Mouse (Mus musculus) liver, embryonic 12.5 days (tissue): ENCODE results near the gene Trarg1. TPM values are rescaled to one million over a fixed set of nuclear protein-coding genes. Genes with fewer than 3 reads are reported as not detected.

Experiments used
- ATAC-seq: fragments of 200-750 bp; cut with Nextera tagmentation; 2 replicates; pipeline ENCODE4 v1.8.0; 2017; ENCODE audit warnings: moderate number of reproducible peaks, mild to moderate bottlenecking, moderate library complexity
- H3K27ac ChIP-seq: fragments of 300-500 bp; sonication (generic); 2 replicates; pipeline ENCODE4 v1.5.1; 2016; ENCODE audit warnings: mild to moderate bottlenecking
- H3K27me3 ChIP-seq: fragments of 300-500 bp; sonication (generic); replicated peaks from 2 replicates; pipeline ENCODE4 v1.6.1; 2016; ENCODE audit warnings: mild to moderate bottlenecking, moderate library complexity
- H3K36me3 ChIP-seq: fragments of 300-500 bp; sonication (generic); 2 replicates; pipeline ENCODE4 v1.6.1; 2016; ENCODE audit warnings: mild to moderate bottlenecking, moderate library complexity
- H3K4me1 ChIP-seq: fragments of 300-500 bp; sonication (generic); 2 replicates; pipeline ENCODE4 v1.6.1; 2016
- H3K4me2 ChIP-seq: fragments of 300-500 bp; sonication (generic); 2 replicates; pipeline ENCODE4 v1.6.1; 2016; ENCODE audit warnings: mild to moderate bottlenecking, moderate library complexity
- H3K4me3 ChIP-seq: fragments of 300-500 bp; sonication (generic); 2 replicates; pipeline ENCODE4 v1.5.1; 2016; ENCODE audit warnings: mild to moderate bottlenecking, moderate library complexity
- H3K9ac ChIP-seq: fragments of 300-500 bp; sonication (generic); 2 replicates; pipeline ENCODE4 v1.6.1; 2016; ENCODE audit warnings: mild to moderate bottlenecking, moderate library complexity
- H3K9me3 ChIP-seq: fragments of 300-500 bp; sonication (generic); replicated peaks from 2 replicates; pipeline ENCODE4 v1.6.1; 2016; ENCODE audit warnings: mild to moderate bottlenecking, moderate library complexity
- WGBS: fragments of 180-500 bp; shearing (Covaris S2); methylation state at CpG from one replicate; pipeline ENCODE4 v1.1.7; 2016; ENCODE audit not compliant: insufficient replicate concordance; 5-methylcytosine and 5-hydroxymethylcytosine counted together
- polyA plus RNA-seq: library from polyadenylated mRNA; unstranded; fragments of >200 nt; fragmentation: Nextera tagmentation; extraction: Ambion mirVana; gene quantifications from 2 replicates; pipeline ENCODE4 v1.2.1, GENCODE M21; 2016

Trarg1 gene
- polyA plus RNA-seq, 1 experiment from 2014 or later: not detected

DNA sequence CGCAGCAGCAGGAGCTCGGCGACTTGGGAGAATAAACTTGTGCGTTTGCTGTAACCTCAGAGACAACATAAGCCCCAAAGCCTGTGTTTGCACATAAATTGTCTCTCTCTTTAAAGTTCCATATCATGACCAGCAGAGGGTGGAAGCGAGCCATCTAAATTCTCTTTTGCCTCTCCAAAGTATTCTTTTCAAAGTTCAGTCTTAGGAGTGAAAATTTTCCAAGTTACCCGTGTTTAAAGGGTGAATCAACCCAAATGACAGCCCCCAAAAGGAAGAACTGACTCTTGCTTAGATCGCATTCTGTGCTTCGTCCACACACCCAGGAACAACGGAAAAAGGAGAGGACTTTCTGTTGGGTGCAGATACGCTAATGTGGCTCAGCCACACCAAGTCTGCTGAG is 24.5 kb upstream of the Trarg1 start:
- no peak overlapping the region for H3K4me3 ChIP-seq
- peak overlapping the region; percentile 44 for H3K4me2 ChIP-seq
- no peaks in the 10 kb centered on the region for H3K9me3 ChIP-seq
- no peak overlapping the region for H3K27ac ChIP-seq
- peaks cover 11% of the 10 kb centered on the region; the same call in 1 of the 2 replicates for H3K27me3 ChIP-seq
- H3K36me3 ChIP-seq: no peaks in the 10 kb centered on the region
- 6% methylated on average over 10 of the region's 10 CpGs for WGBS
- no peak overlapping the region for H3K9ac ChIP-seq
- no peak for ATAC-seq
- no peaks in the 10 kb centered on the region for H3K4me1 ChIP-seq

DNA sequence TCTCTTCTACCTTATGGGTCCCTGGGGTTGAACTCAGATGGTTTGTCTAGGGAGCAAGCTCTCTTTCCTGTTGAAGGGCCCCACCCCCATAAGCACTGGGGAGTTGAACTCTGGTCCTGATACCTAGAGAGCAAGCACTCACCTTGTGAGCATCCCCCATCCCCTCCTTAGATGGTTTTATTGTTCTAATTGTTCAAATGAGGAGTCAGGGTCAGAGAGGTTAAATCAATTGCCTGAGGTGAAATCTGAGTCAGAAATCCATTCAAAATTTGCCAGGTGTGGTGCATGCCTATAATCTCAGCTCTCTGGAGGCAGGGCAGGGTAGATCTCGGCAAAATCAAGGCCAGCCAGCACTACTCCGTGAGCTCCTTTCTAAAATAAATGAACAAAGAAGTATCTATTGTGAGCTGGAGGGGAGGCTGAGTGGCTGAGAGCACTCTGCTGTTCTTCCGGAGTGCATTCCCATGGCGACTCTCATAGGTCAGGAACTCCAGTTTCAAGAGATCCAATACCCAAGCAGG is 22.1 kb upstream of the Trarg1 start:
- Histone ChIP-seq H3K9ac (no peak overlapping the region), H3K9me3 (no peaks in the 10 kb centered on the region), H3K27me3 (peaks cover 11% of the 10 kb centered on the region; the same call in 1 of the 2 replicates), H3K4me3 (no peak overlapping the region), H3K36me3 (no peaks in the 10 kb centered on the region), H3K4me2 (no peak overlapping the region), H3K27ac (no peak overlapping the region), H3K4me1 (no peaks in the 10 kb centered on the region)
- no peak for ATAC-seq
- 53% methylated on average over 4 of the region's 4 CpGs for WGBS

DNA sequence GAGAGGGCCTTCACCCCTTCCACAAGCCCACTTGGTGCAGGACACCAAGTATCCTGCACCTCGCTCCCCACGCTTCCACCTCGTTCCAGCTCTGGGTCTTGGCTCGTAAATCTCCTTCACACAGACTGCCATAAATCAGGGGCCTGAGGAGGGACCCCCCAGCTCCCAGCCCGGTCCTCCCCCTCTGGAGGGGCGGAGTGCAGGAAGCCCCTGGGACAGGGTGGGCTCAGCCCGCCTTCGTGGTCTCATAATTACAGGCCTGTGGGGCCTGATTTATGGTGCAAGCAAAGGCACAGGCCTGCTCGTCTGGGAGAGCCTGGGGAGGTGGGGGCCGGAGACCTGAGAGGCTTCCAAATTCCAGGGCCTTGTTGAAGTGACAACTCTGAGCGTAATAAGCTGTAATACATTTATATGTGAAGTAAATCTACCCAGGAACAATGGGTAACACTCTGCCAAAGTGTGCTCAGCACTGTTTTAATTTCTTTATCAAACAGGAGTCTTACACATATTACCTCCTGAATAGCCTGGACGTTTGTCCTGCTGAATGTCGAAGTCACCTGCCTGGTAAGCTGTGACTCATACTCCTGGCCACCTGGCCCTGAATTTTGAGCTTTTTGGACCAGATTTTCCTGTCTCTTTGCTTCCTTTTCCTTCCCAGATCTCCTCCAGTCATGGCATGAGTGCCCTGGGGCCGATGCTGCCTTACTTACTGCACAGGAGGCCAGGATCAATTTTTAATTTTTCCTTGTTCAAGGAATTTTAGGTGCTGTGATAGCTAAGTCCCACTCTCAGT is 20.3 kb upstream of the Trarg1 start:
- Histone ChIP-seq H3K4me2 (no peak overlapping the region), H3K36me3 (no peaks in the 10 kb centered on the region), H3K4me3 (no peak overlapping the region), H3K9ac (no peak overlapping the region), H3K27ac (no peak overlapping the region), H3K27me3 (peaks cover 25% of the 10 kb centered on the region), H3K9me3 (no peaks in the 10 kb centered on the region), H3K4me1 (no peaks in the 10 kb centered on the region)
- 55% methylated on average over 14 of the region's 14 CpGs for WGBS
- no peak for ATAC-seq

DNA sequence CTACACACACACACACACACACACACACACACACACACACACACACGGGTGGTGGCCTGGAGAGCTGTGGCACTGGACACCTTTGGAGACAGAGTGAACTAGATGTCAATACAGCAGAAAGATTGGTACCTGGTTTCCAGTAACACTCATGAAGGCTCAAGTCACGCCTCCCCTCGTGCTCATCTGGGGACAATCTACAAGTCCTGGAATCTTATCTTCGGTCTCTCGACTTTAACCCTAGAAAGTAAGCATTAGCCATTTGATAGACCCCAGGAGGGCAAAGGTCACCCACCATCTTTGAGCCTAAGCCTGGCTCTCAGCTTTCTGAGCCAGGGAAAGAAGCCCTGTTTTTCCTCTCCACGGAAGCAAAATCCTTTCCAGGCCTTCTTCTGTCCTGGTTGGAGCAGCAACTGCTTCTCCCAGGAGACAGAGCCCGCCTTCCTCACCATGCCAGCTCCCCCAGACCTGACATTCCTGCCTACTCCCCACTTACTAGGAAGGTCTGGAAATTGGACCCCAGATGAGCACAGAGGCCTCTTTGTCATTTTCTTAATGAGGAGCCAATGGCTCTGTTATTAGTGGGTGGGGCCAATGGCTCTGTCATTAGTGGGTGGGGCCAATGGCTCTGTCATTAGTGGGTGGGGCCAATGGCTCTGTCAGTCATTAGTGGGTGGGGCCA is 17.7 kb upstream of the Trarg1 start:
- ATAC-seq: no peak
- H3K9me3 ChIP-seq: no peaks in the 10 kb centered on the region
- no peak overlapping the region for H3K4me2 ChIP-seq

DNA sequence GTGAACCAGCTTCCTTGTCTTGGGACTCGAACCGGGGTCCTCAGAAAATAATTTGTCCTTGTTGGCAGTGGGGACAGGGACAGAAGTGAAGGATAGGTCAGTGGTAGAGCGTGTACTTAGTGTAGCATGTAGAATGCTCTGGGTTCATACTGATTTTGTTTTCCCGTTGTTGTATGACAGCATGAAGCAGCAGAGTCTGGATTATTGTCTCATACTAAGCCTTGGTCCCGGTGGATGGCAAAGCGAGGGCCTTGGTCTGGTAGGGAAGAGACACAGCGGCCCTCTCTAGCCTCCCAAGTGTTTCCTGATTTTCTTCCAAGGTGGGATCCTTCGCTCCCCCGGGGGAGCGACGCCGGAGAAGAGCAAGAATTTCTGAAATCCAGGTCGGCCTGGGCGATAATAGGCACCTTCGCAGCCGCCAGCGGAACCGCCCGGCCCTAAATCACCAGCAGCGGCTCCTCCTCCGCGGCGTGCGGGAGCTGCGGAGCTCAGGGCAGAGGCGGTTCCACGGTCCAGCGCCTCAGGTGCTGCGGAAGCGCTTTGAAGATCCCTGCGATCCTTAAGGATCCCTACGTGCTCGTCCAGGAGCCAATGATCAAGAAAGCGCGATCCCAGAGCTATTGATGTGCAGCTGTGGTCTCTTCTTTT is 13.5 kb upstream of the Trarg1 start:
- Histone ChIP-seq H3K27ac (no peak overlapping the region), H3K36me3 (no peaks in the 10 kb centered on the region), H3K4me2 (peak overlapping the region; percentile 40), H3K27me3 (peaks cover 81% of the 10 kb centered on the region), H3K9ac (no peak overlapping the region), H3K4me3 (peak overlapping the region; percentile 22; the same call in 1 of the 2 replicates), H3K4me1 (no peaks in the 10 kb centered on the region), H3K9me3 (no peaks in the 10 kb centered on the region)
- 8% methylated on average over 35 of the region's 35 CpGs for WGBS
- no peak for ATAC-seq

More for the DNA sequence above, 17.7 kb upstream of the Trarg1 start:
- Histone ChIP-seq H3K4me3 (no peak overlapping the region), H3K36me3 (no peaks in the 10 kb centered on the region), H3K27ac (no peak overlapping the region), H3K9ac (no peak overlapping the region), H3K4me1 (no peaks in the 10 kb centered on the region), H3K27me3 (peaks cover 46% of the 10 kb centered on the region)
- WGBS: 51% methylated on average over 7 of the region's 7 CpGs

DNA sequence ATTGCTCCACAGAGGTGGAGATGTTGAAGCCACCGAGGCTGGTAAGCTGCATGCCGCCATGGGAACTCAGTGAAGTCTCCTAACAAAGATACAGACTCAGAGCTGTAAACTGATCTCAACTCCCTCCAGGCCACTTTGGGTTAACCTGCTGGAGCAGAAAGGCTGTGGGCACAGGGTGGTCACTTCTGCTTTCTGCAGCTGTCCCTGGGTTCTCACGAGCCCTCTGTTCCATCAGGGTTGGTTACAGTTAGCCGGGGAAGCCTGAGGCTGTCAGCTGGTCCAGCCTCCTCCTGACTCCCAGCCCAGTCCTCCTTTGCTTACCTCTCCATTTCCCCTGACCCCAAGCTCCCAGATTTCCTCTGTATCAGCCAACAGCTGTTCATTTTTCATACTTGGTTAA is 11.8 kb upstream of the Trarg1 start:
- no peaks in the 10 kb centered on the region for H3K36me3 ChIP-seq
- H3K4me3 ChIP-seq: no peak overlapping the region
- 19% methylated on average over 4 of the region's 4 CpGs for WGBS
- ATAC-seq: no peak
- H3K27ac ChIP-seq: no peak overlapping the region
- H3K9ac ChIP-seq: no peak overlapping the region
- H3K4me1 ChIP-seq: no peaks in the 10 kb centered on the region
- no peak overlapping the region for H3K4me2 ChIP-seq
- no peaks in the 10 kb centered on the region for H3K9me3 ChIP-seq
- H3K27me3 ChIP-seq: peaks cover 98% of the 10 kb centered on the region

DNA sequence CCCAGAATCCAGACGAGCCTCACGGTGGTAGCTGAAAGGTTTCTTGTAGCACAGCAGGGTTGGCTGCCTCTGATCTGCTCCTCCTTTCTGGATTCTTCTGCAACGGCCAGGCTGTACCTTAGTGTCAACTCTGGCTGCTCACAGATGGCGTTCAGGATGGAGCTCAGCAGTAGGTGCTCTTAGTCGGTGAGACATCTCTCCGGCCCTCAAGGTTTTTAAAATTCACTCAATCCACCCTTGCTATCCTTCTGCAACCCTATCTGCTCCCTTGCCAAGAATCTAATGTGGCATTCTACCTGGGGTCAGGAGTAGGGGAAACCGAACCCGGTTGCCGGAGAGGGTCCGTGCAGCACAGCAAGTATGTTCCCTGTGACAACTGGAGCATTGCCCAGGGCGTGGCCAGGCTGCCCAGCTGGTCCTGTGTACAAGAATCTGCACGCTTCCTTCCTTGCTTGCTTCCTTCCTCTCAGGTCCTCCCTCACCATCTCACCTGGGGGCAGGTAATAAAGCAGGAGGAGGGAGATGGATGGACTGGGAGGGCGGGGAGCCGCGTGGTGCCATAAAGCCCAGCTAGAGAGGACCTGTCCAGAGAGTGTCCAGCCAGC is 7.6 kb upstream of the Trarg1 start, which contains the start of gene Bhlha9:
Gene Bhlha9, plus strand, starts transcription at position 600 of the 605 bp plus-strand sequence.
- peak within 1 kb of the TSS; percentile 17; the same call in 1 of the 2 replicates for H3K4me3 ChIP-seq
- ATAC-seq: no peak
- H3K4me2 ChIP-seq: peak within 1 kb of the TSS; percentile 37
- no peaks in the 10 kb centered on the region for H3K4me1 ChIP-seq
- no peaks in the 10 kb centered on the region for H3K9me3 ChIP-seq
- H3K27ac ChIP-seq: no peak within 1 kb of the TSS
- H3K36me3 ChIP-seq: no peaks in the 10 kb centered on the region
- whole genome bisulfite sequencing: 45% methylated on average over 15 of the region's 15 CpGs
- peaks cover 89% of the 10 kb centered on the region for H3K27me3 ChIP-seq
- H3K9ac ChIP-seq: no peak within 1 kb of the TSS

DNA sequence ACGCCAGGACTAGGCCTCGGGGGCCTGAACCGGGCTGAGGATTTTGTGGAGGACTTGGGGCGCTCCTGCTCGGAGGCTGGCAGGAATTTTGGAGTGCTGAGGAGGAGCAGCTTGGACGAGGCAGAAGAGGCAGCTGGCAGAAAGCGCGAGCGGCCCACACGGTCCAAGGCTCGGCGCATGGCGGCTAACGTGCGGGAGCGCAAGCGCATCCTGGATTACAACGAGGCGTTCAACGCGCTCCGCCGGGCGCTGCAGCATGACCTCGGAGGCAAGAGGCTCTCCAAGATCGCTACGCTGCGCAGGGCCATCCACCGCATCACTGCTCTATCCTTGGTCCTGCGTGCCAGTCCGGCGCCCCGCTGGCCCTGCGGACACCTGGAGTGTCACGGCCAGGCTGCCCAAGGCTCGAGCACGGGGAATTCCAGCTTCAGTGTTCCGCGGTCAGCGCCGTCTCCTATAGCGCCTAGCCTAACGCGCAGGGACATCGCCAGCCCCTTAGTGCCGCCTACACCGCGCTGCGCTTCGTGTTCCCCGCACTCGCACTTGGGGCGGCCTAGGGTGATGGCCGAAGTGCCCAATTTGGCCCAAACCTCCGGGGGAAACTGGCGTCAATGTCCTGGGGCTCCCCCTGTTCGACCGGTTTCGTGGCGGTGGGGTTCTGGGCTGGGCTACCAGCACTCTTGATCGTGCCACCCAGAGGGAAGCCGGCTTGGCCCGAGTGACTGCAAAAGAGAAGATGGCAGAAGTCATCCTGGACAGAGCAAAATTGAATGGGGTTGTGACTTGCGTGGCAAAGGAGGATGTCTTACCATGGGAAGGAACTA is 6.8 kb upstream of the Trarg1 start:
- Histone ChIP-seq H3K4me1 (no peaks in the 10 kb centered on the region), H3K27ac (no peak overlapping the region), H3K4me2 (peak overlapping the region; percentile 37), H3K9me3 (no peaks in the 10 kb centered on the region), H3K36me3 (no peaks in the 10 kb centered on the region), H3K27me3 (peaks cover 84% of the 10 kb centered on the region), H3K4me3 (peak overlapping the region; percentile 17; the same call in 1 of the 2 replicates), H3K9ac (no peak overlapping the region)
- WGBS: 5% methylated on average over 64 of the region's 64 CpGs
- ATAC-seq: no peak

DNA sequence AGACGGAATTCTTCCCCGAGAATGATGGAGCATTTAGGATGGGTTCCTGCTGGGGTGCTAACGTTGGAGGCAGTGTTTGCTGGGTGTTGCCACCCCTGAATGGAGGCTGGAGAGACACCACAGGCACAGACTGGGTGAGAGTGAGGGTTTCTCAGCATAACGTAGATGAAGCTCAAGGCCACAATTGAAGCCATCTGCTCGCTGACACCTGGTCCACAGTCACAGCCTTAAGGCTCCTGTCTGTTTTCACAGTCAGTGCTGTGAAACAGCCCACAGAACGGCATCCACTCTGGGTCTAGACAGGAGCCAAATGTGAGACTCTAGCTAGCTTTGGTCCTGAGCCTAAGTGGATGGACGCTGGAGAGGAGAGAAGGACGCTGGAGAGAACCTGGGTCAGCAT is 5.4 kb upstream of the Trarg1 start:
- no peak for ATAC-seq
- Histone ChIP-seq H3K27ac (no peak overlapping the region), H3K27me3 (peaks cover 82% of the 10 kb centered on the region), H3K9me3 (no peaks in the 10 kb centered on the region), H3K9ac (no peak overlapping the region), H3K4me2 (no peak overlapping the region), H3K36me3 (no peaks in the 10 kb centered on the region), H3K4me3 (no peak overlapping the region), H3K4me1 (no peaks in the 10 kb centered on the region)
- 37% methylated on average over 8 of the region's 8 CpGs for WGBS

DNA sequence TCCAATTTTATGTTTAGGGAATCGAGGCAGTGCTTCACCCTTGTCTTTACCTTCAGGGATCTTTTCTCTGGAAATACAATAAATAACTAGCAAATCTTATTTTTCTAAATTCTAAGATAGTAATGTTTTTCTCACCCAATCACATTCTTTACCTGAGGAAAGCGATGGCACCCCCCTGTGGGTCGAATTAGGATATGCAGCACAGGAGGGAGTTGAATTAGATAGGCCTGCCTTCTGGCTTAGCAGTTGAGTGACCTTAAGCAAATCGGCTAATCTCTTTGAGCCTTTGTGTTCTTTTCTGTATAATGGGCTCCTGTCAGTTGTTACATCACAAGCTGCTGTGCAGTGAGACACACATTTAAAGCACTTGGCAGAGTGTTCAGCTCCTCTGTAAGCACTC is 4.9 kb upstream of the Trarg1 start:
- H3K27me3 ChIP-seq: peaks cover 80% of the 10 kb centered on the region

DNA sequence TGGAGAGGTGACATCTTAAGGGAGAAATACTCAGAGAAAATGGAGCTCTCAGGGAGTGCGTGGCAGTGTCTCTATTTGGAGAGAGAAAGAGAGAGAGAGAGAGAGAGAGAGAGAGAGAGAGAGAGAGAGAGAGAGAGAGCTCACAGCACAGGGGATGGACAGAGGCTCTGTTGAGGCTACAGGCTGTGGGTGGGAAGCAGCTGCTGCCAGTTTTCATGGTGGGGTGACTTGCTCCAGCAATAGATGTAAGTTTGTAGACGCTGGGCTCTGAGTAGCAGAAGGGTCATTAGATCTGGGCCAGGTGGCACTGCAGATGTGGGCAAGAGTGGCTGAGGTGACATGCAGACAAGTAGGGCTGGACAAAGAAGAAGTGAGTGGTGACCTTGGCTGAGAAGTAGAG is 6.0 kb downstream of the Trarg1 start:
- H3K9me3 ChIP-seq: no peaks in the 10 kb centered on the region
- peaks cover 26% of the 10 kb centered on the region; the same call in 1 of the 2 replicates for H3K27me3 ChIP-seq
- H3K36me3 ChIP-seq: no peaks in the 10 kb centered on the region
- H3K9ac ChIP-seq: no peak overlapping the region
- no peak for ATAC-seq
- no peak overlapping the region for H3K4me3 ChIP-seq
- H3K4me2 ChIP-seq: no peak overlapping the region
- H3K4me1 ChIP-seq: no peaks in the 10 kb centered on the region
- no peak overlapping the region for H3K27ac ChIP-seq
- WGBS: 45% methylated on average over 2 of the region's 2 CpGs

More for the DNA sequence above, 4.9 kb upstream of the Trarg1 start:
- no peak overlapping the region for H3K27ac ChIP-seq
- H3K36me3 ChIP-seq: no peaks in the 10 kb centered on the region
- H3K4me3 ChIP-seq: no peak overlapping the region
- H3K9ac ChIP-seq: no peak overlapping the region
- 28% methylated on average over 4 of the region's 4 CpGs for WGBS
- ATAC-seq: no peak
- H3K4me2 ChIP-seq: no peak overlapping the region
- H3K9me3 ChIP-seq: no peaks in the 10 kb centered on the region
- no peaks in the 10 kb centered on the region for H3K4me1 ChIP-seq
